Comparison of ENCODE assay signal across 9 mouse cellular contexts in the genomic region with DNA sequence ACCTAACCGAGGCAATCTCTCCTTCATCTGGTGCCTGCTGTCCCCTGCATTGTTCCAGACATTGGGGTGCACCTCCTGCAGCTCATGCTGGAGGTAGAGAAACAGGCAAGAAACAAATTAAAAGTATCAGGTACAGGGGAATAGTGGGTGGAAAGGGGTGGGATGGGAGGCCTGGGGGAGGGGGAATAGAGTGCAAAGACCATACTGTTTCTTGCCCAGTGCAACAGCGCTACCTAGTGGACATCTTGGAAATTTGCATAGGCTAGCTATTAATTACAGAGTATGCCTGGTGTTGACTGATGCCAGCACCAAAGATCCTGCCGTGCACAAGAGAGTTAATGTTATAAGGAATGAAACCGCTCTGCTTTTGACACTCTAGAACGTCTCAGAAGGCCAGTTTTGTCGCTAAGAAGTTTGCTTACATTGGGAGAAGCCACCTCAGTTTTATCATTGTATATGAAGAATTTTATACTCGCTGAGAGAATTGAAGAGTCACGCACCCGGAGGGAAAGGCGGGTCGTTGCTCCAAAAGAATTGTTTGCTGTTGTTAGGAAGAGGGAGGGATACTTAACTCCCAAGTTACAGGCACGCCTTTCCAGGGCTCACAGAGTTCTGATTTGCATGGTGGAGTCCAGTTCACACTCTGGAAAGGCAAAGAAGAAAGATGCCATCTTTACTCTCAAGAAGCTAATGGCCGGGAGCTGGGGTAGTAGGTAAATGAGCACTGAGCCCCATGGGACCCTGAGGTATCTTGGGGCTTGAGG. TPM values are rescaled to one million over a fixed set of nuclear protein-coding genes. Genes with fewer than 3 reads are reported as not detected.
DNase-seq lines count a peak whose midpoint lies in the region; ATAC-seq and TF ChIP-seq lines count a peak whose summit lies in the region.
"Had no signal": no experiment of that assay in that cellular context is flagged by ENCODE, and none has a peak within 500 bp of the region (broad histone marks: within the 10 kb centered on the region; RNA-seq: fewer than 3 reads in every experiment).

No protein-coding gene starts in this region.

- no peaks in the 10 kb centered on the region for H3K36me3 ChIP-seq in C2C12 (ENCODE audit: control insufficient read depth, insufficient read depth)
- H3K36me3 ChIP-seq in limb, embryonic 14.5 days (ENCODE audit: control insufficient read depth, insufficient read depth, low read length): no peaks in the 10 kb centered on the region
- H3K36me3 ChIP-seq: liver, embryonic 13.5 days had no signal

- H3K9ac ChIP-seq in limb, embryonic 14.5 days (ENCODE audit: low read depth, low read length, severe bottlenecking): no peak overlapping the region
- H3K9ac ChIP-seq: liver, embryonic 13.5 days had no signal

- 0 out of 2 replicates have a peak, but pooled peaks cover 5% of the 10 kb centered on the region for H3K4me1 ChIP-seq in limb, embryonic 14.5 days (ENCODE audit: control insufficient read depth, insufficient read depth, low read length)
- H3K4me1 ChIP-seq: liver, embryonic 13.5 days had no signal

- H3K4me2 ChIP-seq in limb, embryonic 14.5 days (replicated peaks; ENCODE audit: low read depth, low read length, severe bottlenecking): peak overlapping the region; percentile 20; the same call in 1 of the 2 replicates
- H3K4me2 ChIP-seq: liver, embryonic 13.5 days had no signal

- peak; percentile 30 for TF ChIP-seq CTCF in C2C12 (IDR thresholded peaks at IDR 0.05; ENCODE audit: control insufficient read depth, insufficient read depth, insufficient read length)

- no peaks in the 10 kb centered on the region for H3K27me3 ChIP-seq in C2C12 (ENCODE audit: control insufficient read depth, insufficient read depth, insufficient read length)
- H3K27me3 ChIP-seq in limb, embryonic 14.5 days (ENCODE audit: control insufficient read depth, insufficient read depth, low read length): no peaks in the 10 kb centered on the region
- H3K27me3 ChIP-seq: liver, embryonic 13.5 days had no signal

- H3K79me3 ChIP-seq in C2C12 (ENCODE audit: low read depth): no peaks in the 10 kb centered on the region

- H3ac ChIP-seq in C2C12 (ENCODE audit: control insufficient read depth, insufficient read length, low read depth): no peak overlapping the region

- no peak overlapping the region for H3K27ac ChIP-seq in limb, embryonic 14.5 days (replicated peaks; ENCODE audit: low read depth, low read length)
- H3K27ac ChIP-seq: liver, embryonic 13.5 days had no signal

- intact Hi-C loops in heart, postnatal 14 days (cut with DNase I): no loop called here

- no peaks in the 10 kb centered on the region for H3K9me3 ChIP-seq in limb, embryonic 14.5 days (ENCODE audit: control insufficient read depth, low read length)
- H3K9me3 ChIP-seq: liver, embryonic 13.5 days had no signal

- WGBS in limb, embryonic 14.5 days: 27% methylated on average over 13 of the region's 13 CpGs

- no peaks in the 10 kb centered on the region for H3K79me2 ChIP-seq in C2C12 (ENCODE audit: control insufficient read depth, insufficient read depth)

- DNase-seq in frontal cortex, postnatal 10 days (ENCODE audit: low spot score in 2 of 2): no peak
- DNase-seq in cerebellum, postnatal 14 days: peak; percentile 78 to 79
- DNase-seq in heart, postnatal 14 days: peak; percentile 27 to 56
- DNase-seq in limb, embryonic 14.5 days (ENCODE audit: low spot score): peak; percentile 85
- DNase-seq in frontal cortex, postnatal 14 days (ENCODE audit: low spot score in 2 of 2): no peak
- DNase-seq: liver, embryonic 13.5 days had no signal

- no peak for TF ChIP-seq POLR2A in limb, embryonic 14.5 days (IDR thresholded peaks at IDR 0.05; ENCODE audit: borderline replicate concordance, extremely low read depth, insufficient read depth, insufficient read length)

- H3K4me3 ChIP-seq in C2C12 (ENCODE audit: insufficient read depth, poor library complexity, severe bottlenecking): no peak overlapping the region
- no peak overlapping the region for H3K4me3 ChIP-seq in limb, embryonic 14.5 days (replicated peaks; ENCODE audit: low read length)
- H3K4me3 ChIP-seq: liver, embryonic 13.5 days had no signal

- peak; percentile 47 for ATAC-seq in frontal cortex, adult (ENCODE audit: low TSS enrichment)
- ATAC-seq in limb, embryonic 14.5 days (ENCODE audit: low FRiP score, low read depth): peak; percentile 76; the same call in 1 of the 2 replicates
- peak; percentile 72; the same call in 1 of the 2 replicates for ATAC-seq in neutrophil, adult 5-6 weeks (ENCODE audit: extremely low read depth, insufficient number of reproducible peaks, low FRiP score, poor library complexity, severe bottlenecking)

TF ChIP-seq in C2C12, 6 proteins besides CTCF, POLR2A, EP300 and RAD21:
- no peak for TF ChIP-seq CEBPB (IDR thresholded peaks at IDR 0.05; ENCODE audit: low read depth)
- TF ChIP-seq USF1 (IDR thresholded peaks at IDR 0.05; ENCODE audit: low read depth): no peak
- no peak for TF ChIP-seq FOSL1 (IDR thresholded peaks at IDR 0.05; ENCODE audit: insufficient read depth, low read length, poor library complexity, severe bottlenecking)
- no peak for TF ChIP-seq MYOD1 (IDR thresholded peaks at IDR 0.05; ENCODE audit: control insufficient read depth, insufficient read length, low read depth)
- TF ChIP-seq MYOG (IDR thresholded peaks at IDR 0.05; ENCODE audit: control insufficient read depth, extremely low read depth, insufficient read length): no peak
- TF ChIP-seq MAX (IDR thresholded peaks at IDR 0.05): no peak
TF ChIP-seq in C2C12: peak in this region for 0.

RNA-seq across cellular contexts. Expression of gene Itpk1, which starts 15.0 kb away (rescaled TPM):
- 4.5 TPM for polyA plus RNA-seq in C2C12 (2012; fragmentation: generic; extraction: Trizol)
- 10 to 100 TPM; 10.7 to 13.0 TPM for total RNA-seq in heart, postnatal 14 days (2021)
- polyA plus RNA-seq in limb, embryonic 14.5 days (2012; rRNA removed): 10.3 and 12.3 TPM in 2 replicates
- polyA plus RNA-seq in limb, embryonic 14.5 days (2014; fragmentation: Nextera tagmentation; extraction: Ambion mirVana): 8.3 and 9.1 TPM in 2 replicates
- total RNA-seq in neutrophil, adult 5-6 weeks (2017): 14.0 and 18.7 TPM in 2 replicates

RNA-seq across cellular contexts. Expression of gene Moap1, which starts 23.7 kb away (rescaled TPM):
- 4.7 TPM for polyA plus RNA-seq in C2C12 (2012; fragmentation: generic; extraction: Trizol)
- 1 to 10 TPM; 6.3 to 6.6 TPM for total RNA-seq in heart, postnatal 14 days (2021)
- polyA plus RNA-seq in limb, embryonic 14.5 days (2012; rRNA removed): 1.9 and 2.2 TPM in 2 replicates
- polyA plus RNA-seq in limb, embryonic 14.5 days (2014; fragmentation: Nextera tagmentation; extraction: Ambion mirVana): 17.6 and 21.9 TPM in 2 replicates
- total RNA-seq in neutrophil, adult 5-6 weeks (2017): 6.1 and 8.3 TPM in 2 replicates

RNA-seq across cellular contexts. Expression of gene Tmem251, which starts 23.8 kb away (rescaled TPM):
- polyA plus RNA-seq in C2C12 (2012; fragmentation: generic; extraction: Trizol): 4.5 TPM
- total RNA-seq in heart, postnatal 14 days (2021): 1 to 10 TPM; 3.9 to 5.4 TPM
- polyA plus RNA-seq in limb, embryonic 14.5 days (2012; rRNA removed): 3.4 and 3.6 TPM in 2 replicates
- polyA plus RNA-seq in limb, embryonic 14.5 days (2014; fragmentation: Nextera tagmentation; extraction: Ambion mirVana): 10.9 and 11.2 TPM in 2 replicates
- 11.2 and 13.4 TPM in 2 replicates for total RNA-seq in neutrophil, adult 5-6 weeks (2017)

RNA-seq across cellular contexts. Expression of gene Gm28051, which starts 37.8 kb away (rescaled TPM):
- polyA plus RNA-seq in C2C12 (2012; fragmentation: generic; extraction: Trizol): 0.13 TPM
- total RNA-seq in heart, postnatal 14 days (2021): not detected
- polyA plus RNA-seq in limb, embryonic 14.5 days (2012; rRNA removed): not detected in 2 replicates
- not detected in 2 replicates for polyA plus RNA-seq in limb, embryonic 14.5 days (2014; fragmentation: Nextera tagmentation; extraction: Ambion mirVana)
- total RNA-seq in neutrophil, adult 5-6 weeks (2017): not detected in 2 replicates
- polyA plus RNA-seq: liver, embryonic 13.5 days had no signal

RNA-seq across cellular contexts. Expression of gene Gon7, which starts 37.9 kb away (rescaled TPM):
- polyA plus RNA-seq in C2C12 (2012; fragmentation: generic; extraction: Trizol): 8.9 TPM
- total RNA-seq in heart, postnatal 14 days (2021): 10 to 100 TPM in 1 of 2 experiments, 1 to 10 TPM in 1; 9.3 to 10.6 TPM
- polyA plus RNA-seq in limb, embryonic 14.5 days (2012; rRNA removed): 11.0 and 16.9 TPM in 2 replicates
- polyA plus RNA-seq in limb, embryonic 14.5 days (2014; fragmentation: Nextera tagmentation; extraction: Ambion mirVana): 17.7 and 21.7 TPM in 2 replicates
- 21.5 and 23.5 TPM in 2 replicates for total RNA-seq in neutrophil, adult 5-6 weeks (2017)

Comparison
In these comparisons a context has a peak if more than half of its experiments do, and no peak if none do; other contexts are left out.
1. DNase-seq: peak in cerebellum, postnatal 14 days (2 of 2), heart, postnatal 14 days (2 of 2) and limb, embryonic 14.5 days (single experiment); none in frontal cortex, postnatal 10 days (0 of 2) and frontal cortex, postnatal 14 days (0 of 2).
2. Peak in every context shown above with its lines, with median percentiles within 50 percentile points of each other: ATAC-seq.